Mouse (Mus musculus): ENCODE measurements around the gene Cd320.

DNA sequence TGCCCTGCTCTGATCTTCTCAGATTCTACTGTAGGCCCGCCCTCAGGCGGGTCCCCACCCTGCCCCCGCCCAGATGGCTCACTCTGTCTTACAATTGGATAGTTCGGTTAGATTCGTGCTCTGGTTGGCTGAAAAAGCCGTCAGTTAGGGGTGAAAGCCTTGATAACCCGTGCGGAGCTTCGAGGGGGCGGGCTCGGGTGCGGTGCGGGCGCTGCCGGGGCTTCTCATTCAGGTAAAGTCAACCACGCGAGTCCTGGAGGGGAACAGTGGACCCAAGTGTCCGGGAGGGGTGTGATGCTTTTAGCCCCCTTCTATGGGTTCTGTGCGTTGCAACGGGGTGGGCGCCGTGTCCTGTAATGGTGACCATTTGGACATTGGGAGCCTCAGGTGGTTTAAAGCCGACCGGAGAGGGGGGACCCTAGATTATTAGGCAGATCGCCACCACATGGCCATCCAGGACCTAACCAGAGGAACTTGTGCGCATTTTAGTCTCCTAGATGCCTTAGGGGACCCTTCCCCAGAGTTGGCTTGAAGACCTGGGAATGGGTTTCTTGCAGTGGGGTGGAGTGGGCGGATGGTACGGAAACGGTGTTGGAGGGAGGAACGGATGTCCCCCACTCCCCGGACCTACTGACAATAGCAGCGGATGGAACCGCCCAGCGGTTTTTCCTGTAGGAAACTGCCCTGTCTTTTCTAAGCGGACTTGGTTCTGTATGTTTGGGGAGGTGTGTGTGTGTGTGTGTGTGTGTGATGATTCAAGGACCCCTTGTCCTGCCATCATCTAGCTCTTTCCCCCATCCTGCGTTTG, 32.4 kb upstream of the Cd320 start, which contains the start of gene Kank3:
- TF ChIP-seq CTCF (IDR thresholded peaks at IDR 0.05; ENCODE audit: low read depth, low read length): no peak
- TF ChIP-seq TAL1 (conservative IDR thresholded peaks at IDR 0.05; ENCODE audit: low read depth, low read length): no peak
- no peak for TF ChIP-seq GATA1 (IDR thresholded peaks at IDR 0.05; ENCODE audit: borderline replicate concordance, low read length)
- no peak for TF ChIP-seq POLR2AphosphoS5 (IDR thresholded peaks at IDR 0.05; ENCODE audit: insufficient replicate concordance, low read depth, low read length)

Measured in G1E (cell line).